Mouse (Mus musculus): Measurements from ENCODE around the gene Sorl1. TPM values are rescaled to one million over a fixed set of nuclear protein-coding genes. Genes with fewer than 3 reads are reported as not detected.

Gene Sorl1
- polyA plus RNA-seq, 1 experiment, result 58.1 TPM

DNA sequence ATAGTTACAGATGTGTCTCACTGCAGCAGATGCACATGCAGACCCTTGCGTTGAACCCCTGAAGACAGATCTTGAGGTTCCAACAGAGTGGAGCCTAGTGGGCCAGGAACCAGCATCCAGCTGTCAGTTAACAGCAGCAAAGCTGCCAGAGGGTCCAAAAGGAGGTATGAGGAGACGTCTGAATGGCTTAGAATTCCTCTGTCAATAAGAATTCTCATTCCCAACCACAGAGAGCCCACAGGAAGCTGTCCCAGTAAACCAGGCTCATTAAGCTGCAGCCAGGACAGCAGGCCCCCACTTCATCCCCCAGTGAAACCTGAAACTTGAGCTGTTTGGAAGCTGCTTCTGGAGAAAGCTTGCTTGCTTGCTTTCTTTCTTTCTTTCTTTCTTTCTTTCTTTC, 200.0 kb downstream of the Sorl1 start:
- H3K27ac ChIP-seq (ENCODE audit: insufficient read depth, low read depth, low read length), result no peak overlapping the region
- WGBS, result 59% methylated on average over 2 of the region's 2 CpGs
- no peak for TF ChIP-seq CTCF (conservative IDR thresholded peaks at IDR 0.05; ENCODE audit: insufficient read depth, insufficient read length, low read depth, low read length)
- TF ChIP-seq POLR2A (IDR thresholded peaks at IDR 0.05; ENCODE audit: low read depth, low read length), result no peak
- H3K27me3 ChIP-seq (replicated peaks; ENCODE audit: control insufficient read depth, insufficient read depth, low read length), result no peaks in the 10 kb centered on the region
- no peak overlapping the region for H3K4me3 ChIP-seq (ENCODE audit: insufficient read depth, low read depth, low read length)
- H3K4me1 ChIP-seq (ENCODE audit: control insufficient read depth, insufficient read depth, low read length), result no peaks in the 10 kb centered on the region
- no peak for DNase-seq
- H3K36me3 ChIP-seq (ENCODE audit: control insufficient read depth, insufficient read depth, low read length), result no peaks in the 10 kb centered on the region

DNA sequence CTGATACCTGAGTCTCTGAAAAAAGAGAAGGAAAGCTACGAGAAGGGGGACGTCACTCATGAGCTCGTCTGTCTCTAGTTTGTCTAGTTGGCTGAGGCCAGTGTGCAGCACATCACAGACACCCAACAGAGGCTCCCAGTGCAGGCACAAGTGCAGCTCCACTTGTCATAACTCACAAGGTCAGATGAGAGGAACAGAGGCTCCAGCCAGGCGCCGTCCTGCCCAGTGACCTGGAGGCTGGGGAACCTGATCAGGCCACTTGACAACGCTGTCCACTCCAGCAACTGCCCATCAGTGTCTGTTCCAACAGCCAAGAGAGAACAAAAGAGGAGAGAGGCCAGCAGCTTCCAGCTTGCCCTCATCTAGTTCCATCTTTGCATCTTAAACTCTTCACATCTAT, 201.7 kb downstream of the Sorl1 start:
- H3K27ac ChIP-seq (ENCODE audit: insufficient read depth, low read depth, low read length), result no peak overlapping the region
- DNase-seq, result no peak
- TF ChIP-seq POLR2A (IDR thresholded peaks at IDR 0.05; ENCODE audit: low read depth, low read length) (no peak), CTCF (conservative IDR thresholded peaks at IDR 0.05; ENCODE audit: insufficient read depth, insufficient read length, low read depth, low read length) (no peak)

DNA sequence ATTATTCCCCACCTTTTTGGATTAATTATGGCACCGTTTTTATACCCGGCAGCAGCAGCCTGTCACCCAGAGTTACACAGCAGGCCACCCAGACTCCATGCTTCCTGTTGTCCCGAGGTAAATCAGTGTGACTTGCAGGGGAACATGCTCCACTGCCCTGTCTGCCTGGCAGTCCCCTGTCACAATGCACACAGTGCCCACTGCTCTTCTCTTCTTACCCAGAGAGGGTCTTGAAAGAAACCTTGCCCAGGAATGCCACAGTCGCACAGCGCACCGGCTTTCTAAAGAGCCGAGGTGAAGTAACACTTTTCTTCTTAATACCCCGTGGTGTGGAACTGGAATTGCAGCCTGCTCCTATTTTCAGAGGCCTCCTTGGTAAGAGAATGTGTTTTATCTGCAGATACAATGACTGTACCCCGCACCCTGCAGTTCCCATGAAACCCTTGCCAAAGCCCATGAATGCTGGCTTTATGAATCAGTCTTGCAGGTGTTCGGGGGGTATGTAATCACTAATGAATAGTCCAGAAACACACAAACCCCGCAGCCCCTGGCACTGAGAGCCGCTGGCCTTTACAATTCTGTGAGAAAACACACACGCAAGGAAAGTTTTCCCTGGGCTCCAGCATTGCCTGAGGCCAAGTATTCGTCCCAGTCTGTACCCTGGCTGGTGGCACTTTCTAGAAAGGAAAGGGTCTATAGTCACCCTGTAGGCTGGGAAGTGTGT, 205.3 kb downstream of the Sorl1 start:
- no peak overlapping the region for H3K27ac ChIP-seq (ENCODE audit: insufficient read depth, low read depth, low read length)
- H3K4me3 ChIP-seq (ENCODE audit: insufficient read depth, low read depth, low read length), result no peak overlapping the region
- no peaks in the 10 kb centered on the region for H3K27me3 ChIP-seq (replicated peaks; ENCODE audit: control insufficient read depth, insufficient read depth, low read length)
- TF ChIP-seq CTCF (conservative IDR thresholded peaks at IDR 0.05; ENCODE audit: insufficient read depth, insufficient read length, low read depth, low read length), result no peak
- no peak for TF ChIP-seq POLR2A (IDR thresholded peaks at IDR 0.05; ENCODE audit: low read depth, low read length)
- H3K36me3 ChIP-seq (ENCODE audit: control insufficient read depth, insufficient read depth, low read length), result no peaks in the 10 kb centered on the region
- no peaks in the 10 kb centered on the region for H3K4me1 ChIP-seq (ENCODE audit: control insufficient read depth, insufficient read depth, low read length)
- 64% methylated on average over 14 of the region's 14 CpGs for WGBS
- DNase-seq, result no peak

More for the DNA sequence above, 201.7 kb downstream of the Sorl1 start:
- Histone ChIP-seq H3K4me1 (ENCODE audit: control insufficient read depth, insufficient read depth, low read length) (no peaks in the 10 kb centered on the region), H3K4me3 (ENCODE audit: insufficient read depth, low read depth, low read length) (no peak overlapping the region), H3K36me3 (ENCODE audit: control insufficient read depth, insufficient read depth, low read length) (no peaks in the 10 kb centered on the region), H3K27me3 (replicated peaks; ENCODE audit: control insufficient read depth, insufficient read depth, low read length) (no peaks in the 10 kb centered on the region)
- WGBS, result 51% methylated on average over 6 of the region's 6 CpGs

GRCm38 (mm10) chr9:41918155-41918554, 205.9 kb downstream of the Sorl1 start:
- no peak for TF ChIP-seq CTCF (conservative IDR thresholded peaks at IDR 0.05; ENCODE audit: insufficient read depth, insufficient read length, low read depth, low read length)
- TF ChIP-seq POLR2A (IDR thresholded peaks at IDR 0.05; ENCODE audit: low read depth, low read length), result no peak
- Histone ChIP-seq H3K4me3 (ENCODE audit: insufficient read depth, low read depth, low read length) (no peak overlapping the region), H3K27ac (ENCODE audit: insufficient read depth, low read depth, low read length) (no peak overlapping the region), H3K36me3 (ENCODE audit: control insufficient read depth, insufficient read depth, low read length) (no peaks in the 10 kb centered on the region), H3K27me3 (replicated peaks; ENCODE audit: control insufficient read depth, insufficient read depth, low read length) (no peaks in the 10 kb centered on the region), H3K4me1 (ENCODE audit: control insufficient read depth, insufficient read depth, low read length) (no peaks in the 10 kb centered on the region)
- WGBS, result 65% methylated on average over 4 of the region's 4 CpGs
- DNase-seq, result no peak

DNA sequence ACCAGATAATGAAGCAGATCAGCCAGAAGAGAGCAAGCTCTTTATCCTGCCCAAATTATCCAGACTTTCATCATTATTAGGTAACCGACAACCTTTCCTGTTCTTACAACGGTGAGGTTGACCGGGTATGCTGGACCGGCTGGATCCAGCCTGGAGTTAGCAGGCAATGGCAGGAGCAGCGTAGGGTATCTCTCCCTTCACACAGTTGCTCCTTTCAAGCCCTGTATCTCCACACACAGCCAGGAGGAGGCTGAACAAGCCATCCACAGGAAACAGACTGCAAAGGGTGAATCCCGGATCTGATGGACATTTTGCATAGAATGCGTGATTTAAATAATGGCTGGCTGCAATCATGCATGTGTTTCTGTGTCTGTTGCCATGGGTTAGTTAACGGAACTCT, 208.5 kb downstream of the Sorl1 start:
- no peaks in the 10 kb centered on the region for H3K36me3 ChIP-seq (ENCODE audit: control insufficient read depth, insufficient read depth, low read length)
- H3K4me3 ChIP-seq (ENCODE audit: insufficient read depth, low read depth, low read length), result no peak overlapping the region
- 68% methylated on average over 8 of the region's 8 CpGs for WGBS
- TF ChIP-seq POLR2A (IDR thresholded peaks at IDR 0.05; ENCODE audit: low read depth, low read length) (no peak), CTCF (conservative IDR thresholded peaks at IDR 0.05; ENCODE audit: insufficient read depth, insufficient read length, low read depth, low read length) (no peak)
- no peaks in the 10 kb centered on the region for H3K27me3 ChIP-seq (replicated peaks; ENCODE audit: control insufficient read depth, insufficient read depth, low read length)
- no peak overlapping the region for H3K27ac ChIP-seq (ENCODE audit: insufficient read depth, low read depth, low read length)
- no peaks in the 10 kb centered on the region for H3K4me1 ChIP-seq (ENCODE audit: control insufficient read depth, insufficient read depth, low read length)
- DNase-seq, result no peak

Other genes with a start within 250 kb of the Sorl1 start
- 55.2 and 61.9 TPM in 2 replicates for gene Sc5d, start 140.0 kb upstream of the Sorl1 start, polyA plus RNA-seq (2012; rRNA removed)

Data from kidney, adult 2 months (tissue).